Mouse (Mus musculus): ENCODE results near the gene Tnxb.

- no peak for TF ChIP-seq CTCF (IDR thresholded peaks at IDR 0.05)
- no peak for TF ChIP-seq POLR2A (IDR thresholded peaks at IDR 0.05; ENCODE audit: insufficient read depth, low read depth, low read length)
- no peak for TF ChIP-seq EP300 (IDR thresholded peaks at IDR 0.05; ENCODE audit: insufficient read depth, low read depth, low read length)
Measured at GRCm38 (mm10) chr17:34654392-34654791, 15.9 kb upstream of the Tnxb start.

Data from heart, adult 2 months (tissue).